Mouse (Mus musculus) neutrophil, adult 83 days (primary cell): Measurements from ENCODE around the gene Nacad. TPM values are rescaled to one million over a fixed set of nuclear protein-coding genes. Genes with fewer than 3 reads are reported as not detected.

Experiments used
- total RNA-seq, 2 experiments: library from RNA; stranded (reverse); gene quantifications; one replicate each; pipeline ENCODE4 v1.2.4; 2023

Gene Nacad
- 1 to 10 TPM; 1.2 to 2.3 TPM for total RNA-seq

DNA sequence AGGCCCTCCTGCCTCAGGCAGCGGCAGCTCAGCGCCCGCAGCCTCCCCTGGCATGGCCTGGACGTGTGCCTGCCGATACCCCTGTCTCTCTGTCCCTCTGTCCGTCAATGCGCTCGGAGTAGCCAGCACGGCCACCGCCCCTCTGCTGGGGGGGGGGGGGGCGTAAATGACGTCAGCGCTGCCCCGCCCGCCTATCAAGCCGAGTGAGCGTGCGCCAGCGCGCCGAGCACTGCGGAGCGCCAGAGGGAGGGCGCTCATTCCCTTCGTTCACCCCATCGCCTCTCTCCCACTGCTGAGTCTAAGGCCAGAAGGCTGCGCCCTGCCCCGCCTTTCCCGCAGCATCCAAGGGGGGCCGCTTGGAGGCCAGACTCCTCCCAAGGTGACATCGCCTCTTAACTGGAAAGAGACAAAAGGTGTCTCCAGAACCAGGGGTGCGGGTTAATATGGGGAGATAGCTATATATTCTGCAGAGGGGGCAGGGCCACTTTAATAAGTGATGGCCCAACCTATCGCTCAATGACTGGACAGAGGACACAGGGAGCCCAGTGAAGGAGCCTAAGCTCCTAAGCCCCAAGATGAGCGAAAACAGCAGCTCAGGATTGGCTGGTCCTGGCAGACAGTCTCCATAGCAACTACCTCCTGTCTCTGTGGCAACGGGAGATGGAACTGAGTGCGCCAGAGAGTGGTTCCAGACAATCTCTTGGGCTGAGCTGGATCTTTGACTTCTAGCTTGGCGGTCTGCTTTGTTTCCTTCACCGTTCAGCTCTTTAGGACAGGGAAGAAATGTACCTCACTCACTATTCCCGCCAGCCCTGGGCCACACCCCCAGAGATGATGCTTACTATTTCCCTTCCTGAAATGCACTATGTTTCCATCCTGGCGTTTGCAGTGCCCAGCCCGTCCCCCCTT lies at the start of gene Nacad:
Nacad (minus strand) TSS at position 563 of the 909 bp plus-strand sequence.

DNA sequence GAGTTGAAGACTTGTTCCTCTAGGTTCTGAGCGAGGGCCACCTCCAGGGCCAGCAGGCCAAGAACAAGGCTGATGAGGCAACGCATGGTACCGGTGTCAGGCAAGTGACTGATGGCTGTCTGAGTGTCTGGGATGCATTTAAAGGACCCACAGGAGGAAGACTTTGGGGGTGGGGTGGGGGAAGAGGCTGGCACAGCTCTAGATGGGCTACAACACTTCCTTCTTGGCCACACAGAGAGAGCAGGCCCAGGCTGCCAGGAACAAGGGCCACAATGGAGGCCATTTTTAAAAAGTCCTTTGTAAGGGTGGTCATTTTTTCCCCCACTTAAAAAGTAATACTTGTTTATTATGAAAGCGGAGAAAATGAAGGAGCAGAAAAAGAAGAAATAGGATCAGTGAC lies 32.7 kb upstream of the Nacad start, which contains the start of gene Wap:
Wap (minus strand) TSS at position 101 of the 400 bp plus-strand sequence.

DNA sequence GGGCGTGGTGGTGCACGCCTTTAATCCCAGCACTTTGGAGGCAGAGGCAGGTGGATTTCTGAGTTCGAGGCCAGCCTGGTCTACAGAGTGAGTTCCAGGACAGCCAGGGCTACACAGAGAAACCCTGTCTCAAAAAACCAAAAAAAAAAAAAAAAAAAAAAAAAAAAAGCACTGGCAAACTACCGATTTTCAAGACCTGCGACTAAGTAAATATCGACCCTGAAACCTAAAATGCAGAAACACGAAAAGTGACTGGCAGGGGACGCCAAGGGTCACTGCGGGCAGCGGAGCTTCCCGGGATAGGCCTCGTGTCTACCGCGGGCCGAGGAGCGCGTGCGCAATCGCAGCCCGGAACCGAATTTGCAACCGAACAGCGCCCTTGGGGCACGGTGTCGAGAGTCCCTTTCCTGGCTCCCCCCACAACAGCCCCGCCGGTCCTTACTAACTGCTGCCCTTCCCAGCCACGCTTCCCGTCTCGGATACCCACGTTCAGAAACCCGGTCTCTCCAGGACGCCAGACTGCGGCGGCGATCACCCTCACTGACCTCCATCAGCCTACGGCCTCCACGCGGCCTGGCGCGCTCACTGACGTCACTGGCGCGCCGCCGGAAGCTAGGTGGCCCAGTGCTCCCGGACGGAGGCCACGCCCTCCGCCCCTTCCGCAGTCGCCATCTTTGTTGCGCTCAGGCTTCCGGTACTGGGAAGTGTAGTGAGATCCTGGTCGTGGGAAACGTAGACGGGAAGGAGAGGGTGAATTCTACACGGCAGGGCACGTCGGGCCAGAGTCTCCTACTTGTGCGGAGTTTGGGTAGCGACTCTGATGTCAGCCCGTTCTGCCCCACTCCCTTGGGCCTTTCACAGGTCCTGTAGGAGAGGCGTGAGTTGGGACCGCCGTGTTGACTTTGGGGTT lies 19.9 kb upstream of the Nacad start, which contains the start of gene Tbrg4:
Tbrg4 (minus strand) TSS at position 590 of the 910 bp plus-strand sequence.

Other genes starting within 250 kb of the Nacad start
- gene Zmiz2, start 217.0 kb downstream of the Nacad start, total RNA-seq: 10 to 100 TPM; 38.9 to 39.4 TPM
- gene Ppia, start 190.6 kb downstream of the Nacad start, total RNA-seq: 100 to 1,000 TPM; 886 to 907 TPM
- gene H2afv, start 161.6 kb downstream of the Nacad start, total RNA-seq: 10 to 100 TPM; 83.9 to 89.8 TPM
- 10 to 100 TPM; 39.8 to 47.8 TPM for gene Purb, start 130.1 kb downstream of the Nacad start, total RNA-seq
- gene Myo1g, start 85.1 kb downstream of the Nacad start, total RNA-seq: 100 to 1,000 TPM; 210 to 242 TPM
- gene Ccm2, start 59.2 kb downstream of the Nacad start, total RNA-seq: 100 to 1,000 TPM; 123 to 135 TPM
- 10 to 100 TPM; 58.8 to 60.4 TPM for gene Tbrg4, start 20.0 kb upstream of the Nacad start, total RNA-seq
- gene Wap, start 32.6 kb upstream of the Nacad start, total RNA-seq: not detected
- gene Ramp3, start 52.5 kb upstream of the Nacad start, total RNA-seq: not detected
- gene Gm11983, start 231.6 kb upstream of the Nacad start, total RNA-seq: not detected